Mouse (Mus musculus) midbrain, postnatal 0 days (tissue): ENCODE measurements around the gene Wbp4. TPM values are rescaled to one million over a fixed set of nuclear protein-coding genes. Genes with fewer than 3 reads are reported as not detected.
A peak's percentile ranks its signal among the peaks of the same experiment; 100 is the strongest.

ENCODE experiments used
- ATAC-seq: fragments of 200-750 bp; cut with Nextera tagmentation; 2 replicates; pipeline ENCODE4 v1.8.0; 2017; ENCODE audit warnings: moderate number of reproducible peaks, mild to moderate bottlenecking, moderate TSS enrichment, moderate library complexity; ENCODE audit not compliant: low FRiP score
- DNase-seq: peaks from one replicate; pipeline ENCODE4 v3.0.0-alpha.2; 2015; ENCODE audit warnings: low spot score
- H3K27ac ChIP-seq: fragments of 300-500 bp; sonication (generic); 2 replicates; pipeline ENCODE4 v1.5.1; 2014; ENCODE audit warnings: low read depth, mild to moderate bottlenecking, low read length, mixed read lengths
- H3K27me3 ChIP-seq: fragments of 300-500 bp; sonication (generic); 2 replicates; pipeline ENCODE4 v1.6.1; 2014; ENCODE audit warnings: low read length, control low read depth, mixed read lengths; ENCODE audit not compliant: insufficient read depth
- H3K36me3 ChIP-seq: fragments of 300-500 bp; sonication (generic); 2 replicates; pipeline ENCODE4 v1.6.1; 2014; ENCODE audit warnings: low read length, control low read depth, mixed read lengths; ENCODE audit not compliant: insufficient read depth
- H3K4me1 ChIP-seq: fragments of 300-500 bp; sonication (generic); 2 replicates; pipeline ENCODE4 v1.6.1; 2014; ENCODE audit warnings: mild to moderate bottlenecking, control low read depth, antibody characterized with exemption, low read length, mixed read lengths; ENCODE audit not compliant: insufficient read depth
- H3K4me2 ChIP-seq: fragments of 300-500 bp; sonication (generic); 2 replicates; pipeline ENCODE4 v1.6.1; 2014; ENCODE audit warnings: low read depth, mild to moderate bottlenecking, low read length, mixed read lengths; ENCODE audit not compliant: poor library complexity, severe bottlenecking
- H3K4me3 ChIP-seq: fragments of 300-500 bp; sonication (generic); 2 replicates; pipeline ENCODE4 v1.5.1; 2014; ENCODE audit warnings: low read depth, mild to moderate bottlenecking, low read length, moderate library complexity
- H3K9ac ChIP-seq: fragments of 300-500 bp; sonication (generic); replicated peaks from 2 replicates; pipeline ENCODE4 v1.6.1; 2014; ENCODE audit warnings: mild to moderate bottlenecking, low read length, moderate library complexity, mixed read lengths; ENCODE audit not compliant: poor library complexity, severe bottlenecking
- H3K9me3 ChIP-seq: fragments of 300-500 bp; sonication (generic); 2 replicates; pipeline ENCODE4 v1.6.1; 2016; ENCODE audit warnings: low read length, control low read depth
- CTCF ChIP-seq: IDR thresholded peaks from 2 replicates; pipeline ENCODE4 v1.5.1; 2016; ENCODE audit warnings: antibody characterized with exemption, mild to moderate bottlenecking
- WGBS: fragments of 180-500 bp; shearing (Covaris S2); extraction: QIAGEN DNeasy Blood & Tissue Kit; methylation state at CpG from one replicate; pipeline ENCODE4 v1.1.7; 2014; 5-methylcytosine and 5-hydroxymethylcytosine counted together
- polyA plus RNA-seq: library from polyadenylated mRNA; unstranded; fragments of >200 nt; fragmentation: Nextera tagmentation; extraction: Ambion mirVana; gene quantifications from 2 replicates; pipeline ENCODE4 v1.2.1, GENCODE M21; 2015
- total RNA-seq: library from RNA; depleted of rRNA; stranded (reverse); fragments of >200 nt; gene quantifications from 2 replicates; pipeline ENCODE4 v1.2.3, GENCODE M21; 2014

Gene Wbp4
- total and polyA plus RNA-seq, 2 experiments from 2014 or later, result 30.5 to 54.2 TPM

DNA sequence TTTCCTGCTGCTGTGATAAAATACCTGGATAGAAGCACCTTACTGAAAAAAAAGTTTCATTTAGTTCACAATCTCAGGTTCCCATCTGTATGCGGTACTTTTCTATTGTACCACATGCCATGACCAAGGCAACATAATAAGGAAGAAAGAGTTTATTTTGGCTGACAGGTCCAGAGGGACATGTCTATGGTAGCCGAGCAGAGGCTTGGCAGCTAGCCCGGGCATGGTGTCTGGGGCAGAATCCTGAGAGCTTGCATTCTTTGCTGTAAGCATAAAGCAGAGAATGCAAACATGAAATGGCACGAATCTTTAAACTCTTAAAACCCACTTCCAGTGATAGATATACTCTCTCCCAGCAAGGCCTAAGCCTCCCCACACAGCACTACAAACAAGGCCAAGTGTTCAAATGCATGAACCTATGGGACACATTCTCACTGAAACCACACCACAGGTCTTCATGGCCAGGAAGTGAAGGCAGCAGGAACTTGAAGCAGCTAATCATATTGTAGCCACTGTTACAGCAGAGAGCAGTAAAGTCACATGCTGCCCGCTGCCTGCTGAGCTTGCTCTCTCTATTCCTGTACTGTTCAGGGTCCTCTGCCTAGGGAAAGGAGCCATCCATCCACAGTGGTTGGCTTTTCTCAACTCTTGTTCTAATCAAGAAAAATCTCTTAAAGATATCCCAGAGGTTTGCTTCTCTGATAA, 22.2 kb upstream of the Wbp4 start:
- H3K27ac ChIP-seq, result no peak overlapping the region
- H3K4me3 ChIP-seq, result no peak overlapping the region
- ATAC-seq, result no peak
- H3K9me3 ChIP-seq, result no peaks in the 10 kb centered on the region
- peak; percentile 39 for DNase-seq
- no peaks in the 10 kb centered on the region for H3K36me3 ChIP-seq
- TF ChIP-seq CTCF, result no peak
- 56% methylated on average over 5 of the region's 5 CpGs for WGBS
- no peak overlapping the region for H3K9ac ChIP-seq
- no peaks in the 10 kb centered on the region for H3K4me1 ChIP-seq
- no peak overlapping the region for H3K4me2 ChIP-seq
- no peaks in the 10 kb centered on the region for H3K27me3 ChIP-seq

DNA sequence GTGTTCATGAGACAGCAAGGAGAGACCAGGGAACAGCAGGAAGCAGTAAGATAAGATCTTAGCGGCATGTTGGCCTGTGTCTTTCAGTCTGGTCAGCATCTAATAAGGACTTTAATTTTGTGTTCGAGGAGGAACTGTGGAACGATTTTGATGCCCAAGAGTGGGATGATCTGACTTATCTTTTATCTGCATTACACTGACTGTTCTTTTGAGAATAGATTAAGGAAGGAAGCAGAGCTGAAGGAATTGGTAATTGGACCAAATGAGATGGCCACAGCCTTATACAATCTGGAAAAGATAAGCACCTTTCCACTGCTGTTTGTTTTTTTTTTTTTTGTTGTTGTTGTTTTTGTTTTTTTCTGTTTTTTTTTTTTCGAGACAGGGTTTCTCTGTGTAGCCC, 19.4 kb upstream of the Wbp4 start:
- no peaks in the 10 kb centered on the region for H3K36me3 ChIP-seq
- no peak overlapping the region for H3K4me2 ChIP-seq
- no peaks in the 10 kb centered on the region for H3K4me1 ChIP-seq
- no peaks in the 10 kb centered on the region for H3K9me3 ChIP-seq
- TF ChIP-seq CTCF, result no peak
- H3K4me3 ChIP-seq, result no peak overlapping the region
- no peak for DNase-seq
- no peak overlapping the region for H3K9ac ChIP-seq
- ATAC-seq, result no peak
- no peaks in the 10 kb centered on the region for H3K27me3 ChIP-seq
- 85% methylated on average over 4 of the region's 4 CpGs for WGBS
- H3K27ac ChIP-seq, result no peak overlapping the region

DNA sequence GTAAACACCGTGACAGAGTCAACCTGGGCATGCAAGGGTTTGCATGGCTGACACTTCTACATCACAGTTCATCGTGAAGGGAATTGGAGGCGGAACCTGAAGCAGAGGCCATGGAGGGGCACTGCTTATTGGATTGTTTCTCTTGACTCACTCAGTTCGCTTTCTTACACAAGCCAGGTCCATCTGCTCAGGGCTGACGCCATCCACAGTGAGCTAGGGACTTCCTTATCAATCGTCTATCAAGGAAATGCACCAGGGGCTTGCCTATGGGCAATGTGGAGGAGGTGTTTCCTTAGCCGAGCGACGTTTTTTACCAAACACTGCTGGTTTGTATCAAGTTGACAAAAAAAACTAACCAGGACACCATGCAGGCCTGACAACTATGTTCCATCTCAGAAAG, 18.0 kb upstream of the Wbp4 start:
- Histone ChIP-seq H3K4me1 (no peaks in the 10 kb centered on the region), H3K4me2 (no peak overlapping the region), H3K4me3 (no peak overlapping the region), H3K9ac (no peak overlapping the region), H3K27ac (no peak overlapping the region), H3K9me3 (no peaks in the 10 kb centered on the region), H3K27me3 (no peaks in the 10 kb centered on the region), H3K36me3 (no peaks in the 10 kb centered on the region)
- 90% methylated on average over 9 of the region's 9 CpGs for WGBS
- TF ChIP-seq CTCF, result no peak
- ATAC-seq, result no peak
- DNase-seq, result no peak

DNA sequence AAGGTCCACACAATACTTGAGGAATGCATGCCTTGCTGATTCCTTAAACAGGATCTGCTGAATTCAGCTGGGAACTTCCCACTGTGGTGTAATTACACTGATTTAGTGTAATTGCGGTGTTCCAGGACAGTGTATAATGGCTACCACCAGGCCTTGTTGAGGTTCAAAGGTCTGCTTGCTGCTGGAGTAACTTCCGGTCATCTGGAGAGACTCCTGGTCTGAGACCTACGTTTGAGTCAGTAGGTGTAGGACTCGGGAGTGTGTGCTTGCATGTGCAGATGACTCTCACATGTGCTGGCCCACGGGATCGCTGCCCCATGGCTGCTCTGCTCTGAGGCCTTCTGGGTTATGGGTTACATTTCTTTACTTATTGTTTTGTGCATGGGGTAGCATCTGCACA, 13.0 kb upstream of the Wbp4 start:
- Histone ChIP-seq H3K4me1 (no peaks in the 10 kb centered on the region), H3K4me3 (no peak overlapping the region), H3K9ac (no peak overlapping the region), H3K27me3 (no peaks in the 10 kb centered on the region), H3K36me3 (no peaks in the 10 kb centered on the region), H3K9me3 (no peaks in the 10 kb centered on the region), H3K27ac (no peak overlapping the region), H3K4me2 (no peak overlapping the region)
- ATAC-seq, result no peak
- TF ChIP-seq CTCF, result no peak
- DNase-seq, result no peak
- 97% methylated on average over 6 of the region's 6 CpGs for WGBS

DNA sequence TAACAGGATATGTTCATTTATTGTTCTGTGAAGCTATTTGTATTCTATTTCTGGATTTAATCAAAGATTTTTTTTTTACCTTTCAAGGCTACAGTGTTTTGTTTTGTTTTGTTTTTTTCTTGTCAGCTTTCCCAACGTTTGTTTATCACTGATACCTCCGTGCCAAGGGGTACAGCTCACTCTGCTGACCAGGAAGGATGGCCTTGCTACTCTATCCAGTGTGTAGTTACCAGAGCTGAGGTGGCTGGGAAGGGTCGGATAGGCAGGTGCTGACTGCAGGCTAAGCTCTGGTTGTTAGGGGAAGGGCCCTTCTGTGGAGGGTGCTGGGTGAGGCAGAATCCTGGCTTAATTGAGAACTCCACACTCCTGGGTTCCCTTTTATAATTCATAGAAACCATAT, 8.9 kb upstream of the Wbp4 start:
- Histone ChIP-seq H3K4me3 (no peak overlapping the region), H3K27ac (no peak overlapping the region), H3K4me1 (no peaks in the 10 kb centered on the region), H3K36me3 (no peaks in the 10 kb centered on the region), H3K4me2 (no peak overlapping the region), H3K27me3 (no peaks in the 10 kb centered on the region), H3K9ac (no peak overlapping the region), H3K9me3 (no peaks in the 10 kb centered on the region)
- DNase-seq, result no peak
- 83% methylated on average over 3 of the region's 3 CpGs for WGBS
- TF ChIP-seq CTCF, result no peak
- ATAC-seq, result no peak

DNA sequence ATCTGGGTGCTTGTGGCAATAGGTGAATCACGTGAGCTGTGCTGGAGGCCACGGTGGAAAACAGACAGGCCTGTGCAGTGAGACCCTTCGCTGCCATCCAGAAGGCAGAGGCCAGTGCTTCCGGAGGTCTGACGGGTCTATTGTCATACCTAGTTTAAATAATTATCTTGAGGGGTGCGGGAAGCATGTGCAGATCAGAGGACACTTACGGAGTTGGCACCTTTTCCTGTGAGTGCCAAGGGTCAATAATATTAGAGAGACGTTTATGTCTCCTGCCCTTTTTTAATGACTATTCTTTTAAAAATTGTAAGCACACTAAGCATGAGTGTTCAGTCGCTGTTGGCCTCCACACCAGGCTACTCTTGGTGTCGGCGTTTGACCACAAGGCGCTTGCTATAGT, 7.8 kb upstream of the Wbp4 start:
- Histone ChIP-seq H3K9me3 (no peaks in the 10 kb centered on the region), H3K36me3 (no peaks in the 10 kb centered on the region), H3K9ac (no peak overlapping the region), H3K27ac (no peak overlapping the region), H3K4me3 (no peak overlapping the region), H3K27me3 (no peaks in the 10 kb centered on the region), H3K4me2 (no peak overlapping the region), H3K4me1 (no peaks in the 10 kb centered on the region)
- 86% methylated on average over 12 of the region's 12 CpGs for WGBS
- no peak for TF ChIP-seq CTCF
- no peak for DNase-seq
- ATAC-seq, result no peak
